Mouse (Mus musculus) layer of hippocampus, adult 11-12 months (tissue): ENCODE results near the gene Gm853.

ENCODE experiments used
- DNase-seq: peaks from one replicate; pipeline ENCODE4 v3.0.0; 2022; ENCODE audit warnings: low spot score

The Gm853 gene

GRCm38 (mm10) chr4:130213857-130214256, 8.3 kb downstream of the Gm853 start:
- DNase-seq, result no peak

GRCm38 (mm10) chr4:130213197-130213596, 9.0 kb downstream of the Gm853 start:
- DNase-seq, result no peak

- DNase-seq, result no peak
These were observed 9.8 kb downstream of the Gm853 start for GRCm38 (mm10) chr4:130212421-130212820.

DNA sequence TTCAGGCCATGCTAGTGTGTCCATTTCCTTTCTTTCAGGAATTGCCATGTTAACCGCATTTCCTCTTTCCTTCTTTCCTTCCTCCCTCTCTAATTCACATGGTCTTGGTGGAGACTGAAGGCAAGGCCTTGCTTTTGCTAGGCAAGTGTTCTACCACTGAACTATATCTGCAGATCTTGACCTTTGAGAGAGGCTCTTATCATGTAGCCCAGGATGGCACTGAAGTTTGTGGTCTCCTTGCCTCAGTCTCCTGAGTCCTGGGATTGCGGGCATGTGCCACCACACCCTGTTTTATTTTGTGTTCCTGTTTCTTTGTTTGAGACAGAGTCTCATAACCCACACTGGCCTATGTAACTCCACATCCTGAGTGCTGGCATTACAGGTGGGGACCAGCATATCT, 10.3 kb downstream of the Gm853 start:
- no peak for DNase-seq

DNA sequence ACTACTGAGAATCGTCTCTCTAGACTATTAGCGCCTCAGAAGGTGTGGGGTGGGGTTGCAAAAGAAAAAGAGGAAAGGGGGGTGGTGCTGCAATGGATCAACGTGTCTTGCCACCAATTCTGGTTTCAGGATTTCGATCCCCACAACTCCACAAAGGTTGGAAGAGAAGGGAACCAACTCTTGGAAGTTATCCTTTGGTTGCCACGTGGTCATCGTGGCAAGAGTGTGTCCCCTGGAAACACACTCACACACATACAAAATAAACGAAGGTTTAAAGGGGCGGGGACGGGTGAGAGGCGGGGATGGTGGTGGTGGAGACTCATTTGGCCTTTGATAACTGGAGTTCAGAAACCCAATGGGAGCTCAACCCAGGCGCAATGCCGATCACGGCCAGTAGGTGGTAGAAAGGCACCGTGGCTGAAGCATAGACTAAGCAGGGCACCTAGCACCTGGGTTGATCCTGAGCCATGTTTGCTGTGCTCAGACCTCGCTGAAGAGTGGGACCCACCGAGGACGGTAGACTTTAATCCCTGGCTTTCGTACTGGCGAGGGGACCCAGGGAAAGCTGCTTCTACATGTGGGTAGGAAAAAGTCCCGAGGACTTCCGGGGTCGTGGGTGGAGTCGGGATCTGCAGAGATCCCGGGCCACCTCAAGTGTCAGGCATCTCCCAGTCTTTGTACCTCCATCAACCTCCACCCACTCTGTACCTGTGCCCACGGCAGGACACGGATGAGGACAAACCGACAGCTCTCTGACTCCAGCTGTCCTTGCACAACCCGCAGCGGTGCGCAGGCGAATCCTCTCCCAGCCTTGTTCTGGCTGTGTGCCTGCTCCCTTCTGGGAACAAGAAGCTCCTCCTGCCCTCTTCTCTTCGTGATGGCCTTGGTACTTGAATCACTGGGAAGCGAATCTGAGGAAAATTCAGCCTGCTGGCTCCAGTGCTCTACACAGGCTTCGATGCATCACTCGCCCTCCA, 23.2 kb downstream of the Gm853 start:
- DNase-seq, result peak; percentile 88

DNA sequence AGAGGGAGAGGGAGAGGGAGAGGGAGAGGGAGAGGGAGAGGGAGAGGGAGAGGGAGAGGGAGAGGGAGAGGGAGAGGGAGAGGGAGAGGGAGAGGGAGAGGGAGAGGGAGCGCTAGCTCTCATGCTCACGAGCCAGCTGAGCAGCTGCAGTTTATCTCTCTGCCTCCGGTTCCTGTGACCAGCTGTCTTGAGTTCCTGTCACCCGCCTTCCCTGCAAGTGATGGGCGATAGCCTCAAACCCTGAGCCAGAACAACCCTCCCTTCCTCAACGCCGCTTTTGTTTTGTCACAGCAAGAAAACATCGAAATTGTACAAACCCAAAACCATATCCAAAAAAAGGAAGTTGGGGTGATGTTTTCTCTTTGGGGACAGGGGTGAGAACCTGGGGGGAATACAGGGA, 25.7 kb downstream of the Gm853 start:
- no peak for DNase-seq

DNA sequence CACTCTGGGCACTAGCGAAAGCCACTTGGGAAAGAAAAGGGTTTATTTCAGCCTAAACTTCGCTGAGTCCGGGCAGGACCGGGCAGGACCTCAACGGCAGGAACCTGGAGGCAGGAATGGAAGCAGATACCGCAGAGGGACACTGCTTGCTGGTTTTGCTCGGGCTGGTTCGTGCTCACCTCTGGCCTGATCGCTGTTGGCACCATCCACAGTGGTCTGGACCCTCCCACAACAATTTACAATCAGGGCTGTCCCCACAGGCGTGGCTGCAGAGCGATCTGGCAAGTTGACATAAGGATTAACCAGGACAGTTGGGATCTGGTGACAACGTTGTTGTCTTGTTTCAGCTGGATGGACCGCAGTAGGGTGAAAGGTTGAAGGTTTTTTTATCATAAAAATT, 26.3 kb downstream of the Gm853 start:
- DNase-seq, result no peak

- no peak for DNase-seq
These were observed 29.9 kb downstream of the Gm853 start for GRCm38 (mm10) chr4:130192266-130192665.

- DNase-seq, result no peak
These were observed 32.6 kb downstream of the Gm853 start for GRCm38 (mm10) chr4:130189606-130190005.

DNA sequence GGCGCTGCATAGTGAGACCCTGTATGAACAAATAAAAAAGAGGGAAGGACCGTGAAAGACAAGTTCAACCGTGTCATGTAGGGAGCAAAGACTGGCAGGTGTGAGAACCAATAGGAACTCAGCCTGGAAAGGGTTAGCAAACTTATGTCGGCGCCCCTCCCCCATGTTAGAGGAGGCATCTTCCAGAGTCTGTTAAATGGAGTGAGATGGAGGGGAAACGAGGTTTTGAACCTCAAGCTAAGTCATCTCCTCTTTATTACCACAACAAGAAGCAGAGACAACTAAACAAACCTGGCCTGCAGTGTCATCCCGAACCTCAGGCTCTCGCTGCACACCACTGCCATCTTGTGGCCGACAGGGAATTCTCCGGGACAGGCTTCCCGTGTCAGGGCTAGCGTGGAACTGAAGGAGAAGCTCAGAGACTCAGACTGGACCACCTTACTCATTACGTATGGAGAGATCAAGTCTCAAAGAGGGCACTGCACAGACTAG, 33.3 kb downstream of the Gm853 start:
- DNase-seq, result peak; percentile 73

DNA sequence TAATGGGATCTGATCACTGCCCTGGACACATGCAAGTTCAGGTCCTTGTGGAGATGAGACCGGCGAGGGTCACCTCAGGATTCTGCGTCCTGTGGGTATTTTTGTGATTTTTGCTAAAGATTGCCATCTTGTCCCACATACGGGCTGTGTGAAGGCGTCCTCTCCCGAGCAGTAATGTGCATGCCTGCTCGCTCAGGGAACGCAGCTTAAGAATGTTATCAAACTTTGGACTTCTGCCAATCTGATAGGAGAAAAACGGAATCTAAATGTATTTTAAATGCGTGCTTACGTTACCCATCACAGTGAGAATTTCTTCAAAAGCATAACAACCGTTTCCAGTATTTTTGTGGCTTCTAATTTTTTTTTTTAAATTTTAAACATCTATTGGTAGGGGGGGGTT, 35.3 kb downstream of the Gm853 start:
- no peak for DNase-seq

GRCm38 (mm10) chr4:130186450-130186849, 35.8 kb downstream of the Gm853 start:
- no peak for DNase-seq

DNA sequence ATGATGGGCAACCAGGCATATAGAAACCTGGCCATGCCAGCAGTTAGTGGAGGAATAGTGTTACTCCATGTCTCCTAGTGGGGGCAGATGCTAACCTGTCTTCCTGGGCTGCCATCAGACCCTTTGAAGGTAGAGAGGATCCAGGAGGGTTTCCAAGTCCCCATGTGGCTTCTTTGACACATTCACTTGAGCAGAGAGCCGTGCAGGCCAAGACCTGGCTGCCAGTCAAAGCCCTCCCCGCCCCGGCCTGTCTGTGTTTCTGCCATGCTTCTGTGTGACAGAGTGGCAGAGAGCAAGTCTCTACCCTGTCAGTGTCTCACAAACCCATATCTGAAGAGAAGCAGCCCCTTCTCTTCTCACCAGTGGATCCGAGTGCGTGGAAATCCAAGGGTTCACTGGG, 38.3 kb downstream of the Gm853 start:
- no peak for DNase-seq

DNA sequence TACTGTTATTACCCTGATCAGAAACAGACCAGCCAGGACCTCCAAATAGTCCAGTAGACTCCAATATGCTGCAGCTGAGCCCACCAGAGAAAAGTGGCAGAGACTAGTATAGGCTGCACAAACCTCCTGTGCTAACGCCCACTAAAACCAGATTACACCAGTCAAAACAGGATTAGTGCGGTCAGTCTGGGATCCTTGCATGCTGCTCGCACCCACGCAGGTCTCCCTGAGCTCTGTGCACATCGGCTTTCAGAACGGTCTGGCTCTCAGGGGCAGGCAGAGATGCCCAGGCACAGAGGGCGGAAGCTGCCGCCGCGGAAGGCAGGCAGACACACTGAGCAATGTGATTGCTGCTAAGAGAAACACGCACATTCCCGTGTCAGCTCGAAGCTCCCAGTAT, 39.2 kb downstream of the Gm853 start:
- DNase-seq, result no peak

- no peak for DNase-seq
These were observed 40.3 kb downstream of the Gm853 start for GRCm38 (mm10) chr4:130181886-130182285.

DNA sequence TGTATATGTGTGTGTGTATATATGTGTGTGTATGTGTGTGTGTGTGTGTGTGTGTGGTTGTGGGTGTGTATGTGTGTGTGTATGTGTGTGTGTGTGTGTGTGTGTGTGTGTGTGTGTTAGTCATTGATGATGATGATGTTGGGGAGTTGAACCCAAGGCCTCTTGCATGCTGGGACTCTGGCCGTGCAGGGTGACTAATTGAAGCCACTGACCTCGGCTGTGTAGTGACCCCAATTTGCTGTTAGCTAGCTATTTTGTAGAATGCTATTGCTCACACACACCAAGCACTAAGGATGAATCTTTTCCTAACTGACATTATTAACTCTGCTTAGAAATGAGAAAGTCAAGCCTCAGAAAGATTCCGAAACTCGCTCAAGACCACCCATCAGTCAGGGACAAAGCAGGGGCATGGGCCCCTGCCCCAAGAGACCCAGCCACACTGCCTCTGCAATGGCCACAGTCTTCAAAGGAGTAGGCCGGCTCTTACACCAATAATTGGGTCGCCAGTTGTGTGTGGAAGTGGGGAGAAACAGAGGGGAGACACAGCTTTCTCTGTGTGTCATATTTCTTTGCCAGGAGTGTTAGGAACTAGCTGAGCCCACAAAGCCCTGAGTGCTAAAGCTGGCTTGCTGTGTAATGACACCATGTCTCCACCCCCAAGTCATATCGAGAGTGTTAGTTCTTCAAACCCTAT, 41.1 kb downstream of the Gm853 start:
- no peak for DNase-seq

DNA sequence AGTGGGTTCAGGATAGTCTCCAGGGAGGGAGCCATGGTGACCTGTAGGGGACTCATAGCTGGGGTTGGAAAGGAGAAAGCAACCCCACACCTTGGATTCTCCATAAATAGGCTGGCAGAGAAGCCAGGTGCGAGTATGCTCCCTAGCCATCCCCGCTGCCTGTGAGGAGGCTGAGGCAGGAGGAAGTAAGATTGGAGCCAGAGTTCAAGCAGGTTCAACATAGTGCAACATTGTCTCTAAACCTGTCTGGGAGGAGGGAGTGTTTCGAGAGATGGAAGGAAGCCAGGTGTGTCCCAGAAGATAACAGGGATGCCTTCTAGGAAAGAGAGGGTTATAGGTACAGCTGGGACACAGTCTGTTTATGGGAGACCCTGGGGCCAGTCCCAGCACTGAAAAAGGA, 42.3 kb downstream of the Gm853 start:
- DNase-seq, result no peak

DNA sequence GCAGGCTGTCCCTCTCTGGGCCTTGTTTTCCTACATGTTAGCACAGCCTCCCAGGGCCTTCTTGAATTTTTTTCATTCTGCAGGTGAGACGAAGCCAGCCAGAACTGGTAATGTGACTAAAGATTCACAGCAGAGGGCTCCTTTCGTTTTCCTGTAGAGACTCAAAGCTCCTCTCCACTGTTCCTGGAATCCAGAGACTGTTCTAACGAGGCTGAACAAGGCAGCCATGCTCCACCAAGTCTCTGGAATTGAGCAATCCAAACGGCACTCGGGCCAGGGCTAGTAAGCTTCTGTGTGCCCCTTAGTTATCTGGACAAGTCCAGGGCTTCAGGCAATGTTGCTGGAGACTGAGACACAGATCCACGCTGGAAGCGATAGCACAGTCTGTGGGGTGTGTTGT, 44.7 kb downstream of the Gm853 start:
- DNase-seq, result no peak

DNA sequence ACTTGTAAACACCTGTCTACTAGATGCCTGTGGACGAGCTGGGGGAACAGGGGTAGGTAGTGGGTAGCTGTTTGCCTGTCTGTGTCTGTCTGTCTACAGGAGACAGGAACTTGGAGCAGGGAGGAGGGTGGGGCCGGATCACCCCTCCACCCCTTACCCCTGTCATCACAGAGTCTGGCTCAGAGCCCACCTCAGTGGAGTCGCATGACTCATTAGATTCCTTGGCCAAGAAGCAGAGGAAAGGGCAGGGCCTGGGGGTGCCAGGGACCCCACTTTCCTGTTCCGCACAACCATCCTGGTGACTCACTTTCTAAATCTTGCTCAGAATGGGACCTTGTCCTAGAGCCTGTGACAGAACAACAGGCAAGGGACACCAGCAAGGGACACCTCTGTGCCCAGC, 45.1 kb downstream of the Gm853 start:
- no peak for DNase-seq

DNA sequence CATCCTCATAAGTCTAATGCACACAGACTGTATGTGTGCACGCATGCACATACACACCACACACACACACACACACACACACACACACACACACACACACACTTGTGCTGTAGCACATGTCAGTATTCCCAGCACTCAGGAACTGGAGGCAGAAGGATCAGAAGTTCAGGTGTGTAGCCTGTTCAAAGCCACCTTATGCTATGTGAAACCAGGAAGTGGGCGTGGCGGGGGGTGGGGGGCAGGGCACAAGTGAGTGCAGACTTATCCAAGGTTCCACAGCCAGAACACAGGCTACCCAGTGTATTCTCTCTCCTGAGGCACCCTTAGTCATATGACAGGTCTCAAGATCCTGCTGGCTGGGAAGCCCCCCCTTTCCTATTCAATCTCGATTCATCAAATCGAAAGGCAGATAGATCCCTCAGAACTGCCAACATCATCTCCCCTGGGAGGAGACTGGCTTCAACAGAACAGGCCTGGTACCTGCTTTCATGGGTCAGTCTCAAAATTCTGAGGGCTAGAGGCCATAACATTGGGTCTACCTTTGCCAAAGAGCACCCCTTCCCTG, 46.0 kb downstream of the Gm853 start:
- no peak for DNase-seq

DNA sequence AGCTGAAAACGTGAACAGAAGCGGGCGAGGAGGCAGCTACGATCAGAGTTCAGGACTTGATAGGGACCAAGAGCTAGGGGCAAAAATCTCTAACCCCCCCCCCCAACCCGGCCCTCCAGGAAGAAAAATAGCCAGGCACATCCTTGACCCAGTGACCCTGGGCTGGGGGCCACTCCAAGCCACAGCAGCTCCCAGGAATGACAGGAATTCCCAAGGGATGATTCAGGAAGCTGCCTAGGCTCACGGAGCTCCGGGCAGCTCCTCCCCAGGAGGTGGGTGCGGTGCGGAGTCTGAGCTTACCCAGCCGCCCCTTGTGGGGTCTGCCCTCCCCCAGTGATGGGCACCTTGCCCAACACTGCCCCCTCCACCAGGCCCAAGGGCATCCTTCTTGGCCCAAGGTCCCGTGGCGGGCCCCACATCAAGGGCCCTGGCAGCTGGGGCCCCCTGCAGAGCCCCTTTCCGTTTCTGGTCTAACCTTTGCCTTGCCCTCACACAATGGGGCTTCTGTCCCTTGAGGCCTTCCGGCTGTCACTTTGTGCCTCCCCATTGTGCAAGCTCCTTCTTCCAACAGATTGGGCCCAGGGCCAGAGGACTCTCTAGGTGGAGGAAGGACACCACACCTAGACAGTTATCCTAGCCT, 47.0 kb downstream of the Gm853 start, which contains the start of gene Tinagl1:
Gene Tinagl1, minus strand, starts transcription at position 51 of the 640 bp plus-strand sequence.
- DNase-seq, result no peak

DNA sequence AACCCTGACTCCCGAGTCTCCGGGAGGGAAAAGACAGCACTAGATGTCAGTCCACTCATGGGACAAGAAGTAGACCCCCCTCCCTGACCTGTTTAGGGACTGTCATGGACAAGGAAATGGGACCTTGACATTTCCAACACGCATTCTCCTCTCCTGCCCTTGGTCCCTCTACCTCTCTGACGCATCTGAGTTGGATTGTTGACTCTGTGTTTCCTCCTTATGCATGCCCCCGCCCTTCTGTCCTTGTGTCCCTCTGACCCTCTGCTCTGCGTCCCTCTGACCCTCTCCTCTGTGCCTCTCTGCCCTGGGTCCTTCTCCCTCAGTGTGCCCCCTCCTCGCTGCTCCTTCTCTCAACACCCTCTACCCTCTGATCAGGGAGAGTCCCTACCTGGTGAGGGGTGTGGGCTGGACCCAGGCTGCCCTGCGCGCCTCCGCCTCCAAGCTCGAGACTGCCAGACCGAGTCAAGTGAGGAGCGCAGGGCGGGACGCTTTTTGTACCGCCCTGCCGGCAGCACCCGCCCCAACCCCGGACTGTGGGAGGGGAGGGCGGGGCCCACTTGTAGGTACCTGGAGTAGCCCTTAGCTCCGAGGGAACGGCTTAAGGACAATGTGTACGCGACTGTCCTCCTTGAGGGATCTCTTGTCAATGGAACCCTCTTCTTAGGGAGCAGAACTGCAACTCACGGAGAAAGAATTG, 47.7 kb downstream of the Gm853 start:
- no peak for DNase-seq
